Mouse (Mus musculus) heart, embryonic 12.5 days (tissue): ENCODE results near the gene Guca2a. TPM values are rescaled to one million over a fixed set of nuclear protein-coding genes. Genes with fewer than 3 reads are reported as not detected.
A peak's percentile ranks its signal among the peaks of the same experiment; 100 is the strongest.

Experiments used
- ATAC-seq: fragments of 200-750 bp; cut with Nextera tagmentation; 2 replicates; pipeline ENCODE4 v1.8.0; 2017; ENCODE audit warnings: moderate TSS enrichment, moderate library complexity; ENCODE audit not compliant: insufficient number of reproducible peaks, low FRiP score
- H3K27ac ChIP-seq: fragments of 300-500 bp; sonication (generic); 2 replicates; pipeline ENCODE4 v1.5.1; 2016; ENCODE audit warnings: mild to moderate bottlenecking, moderate library complexity; ENCODE audit not compliant: poor library complexity, severe bottlenecking
- H3K27me3 ChIP-seq: fragments of 300-500 bp; sonication (generic); replicated peaks from 2 replicates; pipeline ENCODE4 v1.6.1; 2016; ENCODE audit warnings: mild to moderate bottlenecking, moderate library complexity
- H3K36me3 ChIP-seq: fragments of 300-500 bp; sonication (generic); 2 replicates; pipeline ENCODE4 v1.6.1; 2016; ENCODE audit warnings: mild to moderate bottlenecking, moderate library complexity
- H3K4me1 ChIP-seq: fragments of 300-500 bp; sonication (generic); replicated peaks from 2 replicates; pipeline ENCODE4 v1.6.1; 2016; ENCODE audit warnings: mild to moderate bottlenecking
- H3K4me2 ChIP-seq: fragments of 300-500 bp; sonication (generic); 2 replicates; pipeline ENCODE4 v1.6.1; 2016; ENCODE audit warnings: mild to moderate bottlenecking, moderate library complexity
- H3K4me3 ChIP-seq: fragments of 300-500 bp; sonication (generic); 2 replicates; pipeline ENCODE4 v1.5.1; 2016; ENCODE audit warnings: mild to moderate bottlenecking
- H3K9ac ChIP-seq: fragments of 300-500 bp; sonication (generic); 2 replicates; pipeline ENCODE4 v1.6.1; 2016; ENCODE audit warnings: mild to moderate bottlenecking, moderate library complexity
- H3K9me3 ChIP-seq: fragments of 300-500 bp; sonication (generic); replicated peaks from 2 replicates; pipeline ENCODE4 v1.6.1; 2016; ENCODE audit warnings: mild to moderate bottlenecking, moderate library complexity
- WGBS: fragments of 180-500 bp; shearing (Covaris S2); methylation state at CpG from one replicate; pipeline ENCODE4 v1.1.7; 2016; 5-methylcytosine and 5-hydroxymethylcytosine counted together
- polyA plus RNA-seq: library from polyadenylated mRNA; unstranded; fragments of >200 nt; fragmentation: Nextera tagmentation; extraction: Ambion mirVana; gene quantifications from 2 replicates; pipeline ENCODE4 v1.2.1, GENCODE M21; 2016

The Guca2a gene
- not detected in 2 replicates for polyA plus RNA-seq

DNA sequence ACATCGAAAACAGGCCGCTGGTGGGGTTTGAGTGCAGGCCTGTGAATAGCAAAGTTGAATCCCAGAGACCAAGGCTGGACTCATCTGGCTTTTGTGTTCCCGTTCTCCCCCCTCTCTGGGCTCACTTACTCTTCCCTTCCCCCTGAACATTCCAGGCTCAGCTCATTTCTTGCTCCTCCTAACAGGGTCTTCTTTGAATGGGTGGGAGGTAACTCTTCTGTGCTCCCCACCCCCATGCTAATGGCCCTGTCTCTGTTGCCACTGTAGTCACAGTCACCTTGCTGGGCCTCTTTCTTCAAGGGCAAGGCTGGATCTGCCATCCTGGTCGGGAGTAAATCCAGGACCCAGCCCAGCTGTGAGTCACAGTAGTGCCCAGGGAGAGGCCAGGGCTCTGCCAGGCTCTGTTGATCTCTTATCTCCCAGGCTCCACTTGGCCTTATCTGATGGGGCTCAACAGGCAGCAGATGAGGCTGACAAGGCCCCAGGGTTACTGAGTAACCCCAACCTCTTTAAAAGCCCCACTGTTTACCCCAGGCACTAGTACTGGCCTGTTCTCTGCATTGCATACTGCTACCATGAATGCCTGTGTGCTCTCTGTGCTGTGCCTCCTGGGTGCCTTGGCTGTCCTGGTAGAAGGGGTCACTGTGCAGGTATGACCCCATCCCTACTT, at the start of gene Guca2a:
TSS of gene Guca2a (plus strand) at position 529 of the 670 bp plus-strand sequence.
- H3K27ac ChIP-seq: peak within 1 kb of the TSS; percentile 55

DNA sequence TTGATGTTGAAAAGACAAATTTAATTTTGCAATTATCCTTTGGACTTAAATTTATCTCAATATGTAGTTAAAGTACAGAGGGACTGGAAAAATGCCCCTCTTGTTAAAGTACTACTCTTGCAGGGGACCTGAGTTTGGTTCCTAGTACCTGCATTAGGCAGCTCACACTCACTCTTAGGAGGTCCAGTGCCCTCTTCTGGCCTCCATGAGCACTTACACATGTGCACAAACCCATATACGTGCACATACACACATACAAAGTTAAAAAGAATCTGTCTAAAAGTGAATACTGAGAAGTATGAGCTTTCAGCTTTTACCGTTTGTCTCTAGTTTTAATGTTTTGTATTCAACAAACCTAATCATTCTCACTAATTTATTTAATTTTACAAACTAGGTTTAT, 49.5 kb upstream of the Guca2a start:
- H3K4me3 ChIP-seq: no peak overlapping the region
- ATAC-seq: no peak
- no peak overlapping the region for H3K4me2 ChIP-seq
- peaks cover 21% of the 10 kb centered on the region for H3K36me3 ChIP-seq
- no peaks in the 10 kb centered on the region for H3K27me3 ChIP-seq
- WGBS: 97% methylated on average over 2 of the region's 2 CpGs
- no peaks in the 10 kb centered on the region for H3K9me3 ChIP-seq
- H3K9ac ChIP-seq: no peak overlapping the region
- no peak overlapping the region for H3K27ac ChIP-seq
- H3K4me1 ChIP-seq: peaks cover 9% of the 10 kb centered on the region; the same call in 1 of the 2 replicates

More for the DNA sequence above, at the start of gene Guca2a:
- whole genome bisulfite sequencing: 54% methylated on average over 4 of the region's 4 CpGs
- Histone ChIP-seq H3K4me3 (no peak within 1 kb of the TSS), H3K4me2 (no peak within 1 kb of the TSS), H3K36me3 (peaks cover 3% of the 10 kb centered on the region; the same call in 1 of the 2 replicates), H3K4me1 (peaks cover 56% of the 10 kb centered on the region), H3K9me3 (no peaks in the 10 kb centered on the region), H3K27me3 (no peaks in the 10 kb centered on the region), H3K9ac (peak within 1 kb of the TSS; percentile 35; the same call in 1 of the 2 replicates)
- ATAC-seq: no peak

DNA sequence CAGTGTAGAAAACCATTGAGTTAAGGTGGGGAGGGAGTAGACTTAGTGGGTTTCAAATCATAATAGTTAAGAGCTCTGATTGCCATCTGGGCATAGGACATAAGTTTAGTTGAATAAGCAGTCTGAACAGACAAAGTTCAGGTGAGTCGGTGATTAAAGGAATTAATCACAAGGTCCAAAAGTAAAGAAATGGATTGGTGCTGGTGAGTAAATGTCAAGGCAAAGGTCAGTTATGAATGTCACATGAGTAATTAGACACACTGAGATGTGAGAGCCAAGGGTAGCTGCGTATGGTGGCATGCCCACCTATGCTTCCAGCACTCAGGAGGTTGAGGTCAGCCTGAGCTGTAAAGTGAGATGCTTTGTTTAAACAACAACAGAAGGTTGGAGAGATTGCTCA, 48.1 kb upstream of the Guca2a start:
- Histone ChIP-seq H3K9me3 (no peaks in the 10 kb centered on the region), H3K27ac (no peak overlapping the region), H3K36me3 (peaks cover 21% of the 10 kb centered on the region), H3K4me1 (peaks cover 8% of the 10 kb centered on the region; the same call in 1 of the 2 replicates), H3K4me3 (no peak overlapping the region), H3K27me3 (no peaks in the 10 kb centered on the region), H3K9ac (no peak overlapping the region), H3K4me2 (no peak overlapping the region)
- 83% methylated on average over 2 of the region's 2 CpGs for WGBS
- ATAC-seq: no peak

DNA sequence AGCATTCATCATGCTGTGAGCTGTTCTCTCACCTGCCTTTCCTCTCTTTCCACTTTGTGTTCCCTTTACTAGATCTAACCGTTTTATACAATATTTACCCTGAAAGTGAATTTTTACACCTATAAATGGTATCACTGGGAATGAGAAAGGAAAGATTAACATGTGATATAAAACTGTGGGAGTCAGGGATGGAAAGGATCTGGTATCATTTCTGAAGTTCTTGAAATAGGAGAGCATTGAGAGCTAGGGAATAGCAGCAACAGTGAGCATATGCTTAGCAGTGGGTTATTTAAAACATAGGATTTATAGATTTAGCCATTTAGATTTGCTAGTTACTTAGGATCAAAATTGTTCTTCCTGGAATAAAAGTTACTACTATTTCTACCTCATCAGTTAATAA, 47.5 kb upstream of the Guca2a start:
- Histone ChIP-seq H3K4me1 (peaks cover 8% of the 10 kb centered on the region; the same call in 1 of the 2 replicates), H3K9ac (no peak overlapping the region), H3K4me3 (no peak overlapping the region), H3K27me3 (no peaks in the 10 kb centered on the region), H3K27ac (no peak overlapping the region), H3K9me3 (no peaks in the 10 kb centered on the region), H3K4me2 (no peak overlapping the region), H3K36me3 (peaks cover 21% of the 10 kb centered on the region)
- 80% methylated on average over 1 of the region's 1 CpGs for WGBS
- no peak for ATAC-seq

DNA sequence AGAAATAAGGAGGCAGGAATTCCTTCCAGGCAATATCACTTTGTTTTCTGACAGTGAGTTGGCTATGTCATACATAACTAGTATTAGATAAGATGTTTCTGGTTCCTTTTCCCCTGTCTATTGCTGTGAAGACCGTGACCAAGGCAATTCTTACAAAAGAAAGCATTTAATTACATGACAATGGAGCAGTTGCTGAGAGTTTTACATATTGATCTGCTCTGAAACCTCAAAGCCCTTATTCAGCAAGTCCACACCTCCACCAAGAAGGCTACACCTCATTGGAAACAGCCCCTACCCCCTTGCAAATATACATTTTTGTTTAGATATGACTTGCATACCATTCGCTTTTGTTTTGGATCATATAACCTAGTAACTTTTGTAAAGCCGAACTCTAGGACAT, 45.0 kb upstream of the Guca2a start:
- H3K4me1 ChIP-seq: peaks cover 8% of the 10 kb centered on the region; the same call in 1 of the 2 replicates
- H3K9ac ChIP-seq: no peak overlapping the region
- H3K27me3 ChIP-seq: no peaks in the 10 kb centered on the region
- H3K9me3 ChIP-seq: no peaks in the 10 kb centered on the region
- no peak overlapping the region for H3K4me2 ChIP-seq
- H3K27ac ChIP-seq: no peak overlapping the region
- WGBS: 67% methylated on average over 3 of the region's 3 CpGs
- H3K4me3 ChIP-seq: no peak overlapping the region
- peaks cover 6% of the 10 kb centered on the region for H3K36me3 ChIP-seq
- no peak for ATAC-seq

DNA sequence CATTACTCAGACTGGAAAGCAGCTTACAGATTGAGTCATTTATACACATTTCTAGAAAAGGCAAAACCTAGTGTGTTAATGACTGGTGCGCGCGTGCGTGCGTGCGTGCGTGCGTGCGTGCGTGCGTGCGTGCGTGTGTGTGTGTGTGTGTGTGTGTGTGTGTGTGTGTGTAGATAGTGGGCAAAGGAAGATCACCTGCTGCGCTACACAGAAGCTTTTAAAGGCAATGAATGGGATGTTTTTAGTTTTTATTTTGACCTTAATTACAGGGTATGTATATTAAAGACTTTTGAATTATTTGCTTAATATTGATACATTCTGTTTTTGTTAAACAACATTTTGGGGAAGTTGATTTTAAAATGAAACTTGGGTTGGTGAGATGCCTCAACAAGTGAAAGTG, 43.2 kb upstream of the Guca2a start:
- peaks cover 8% of the 10 kb centered on the region; the same call in 1 of the 2 replicates for H3K4me1 ChIP-seq
- no peak overlapping the region for H3K4me2 ChIP-seq
- ATAC-seq: no peak
- no peak overlapping the region for H3K4me3 ChIP-seq
- no peaks in the 10 kb centered on the region for H3K27me3 ChIP-seq
- no peak overlapping the region for H3K27ac ChIP-seq
- no peaks in the 10 kb centered on the region for H3K9me3 ChIP-seq
- H3K9ac ChIP-seq: no peak overlapping the region
- H3K36me3 ChIP-seq: no peaks in the 10 kb centered on the region
- 90% methylated on average over 14 of the region's 14 CpGs for WGBS

DNA sequence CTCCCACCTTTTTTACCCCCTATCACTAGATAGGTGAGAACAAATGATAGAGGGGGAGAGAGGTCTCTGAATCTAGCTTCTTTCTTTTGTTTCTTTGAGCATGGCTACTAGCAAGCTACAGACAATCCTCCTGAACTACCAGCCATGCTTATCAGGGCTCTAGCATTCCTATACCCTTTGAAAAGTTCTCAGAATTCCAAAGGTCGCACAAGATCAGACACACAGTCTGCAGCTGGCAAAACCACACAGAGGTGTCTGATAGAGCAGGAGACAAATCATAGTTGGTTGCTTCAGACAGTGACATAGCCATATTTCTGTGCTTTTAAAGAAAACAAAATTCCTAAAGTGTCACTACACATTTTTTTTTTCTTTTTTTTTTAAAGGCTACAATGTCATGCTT, 37.9 kb upstream of the Guca2a start:
- H3K9me3 ChIP-seq: no peaks in the 10 kb centered on the region
- peaks cover 20% of the 10 kb centered on the region for H3K36me3 ChIP-seq
- peak; percentile 45; the same call in 1 of the 2 replicates for ATAC-seq
- H3K4me1 ChIP-seq: peaks cover 12% of the 10 kb centered on the region; the same call in 1 of the 2 replicates
- no peak overlapping the region for H3K9ac ChIP-seq
- H3K4me2 ChIP-seq: no peak overlapping the region
- 2% methylated on average over 1 of the region's 1 CpGs for WGBS
- no peaks in the 10 kb centered on the region for H3K27me3 ChIP-seq
- peak overlapping the region; percentile 70 for H3K27ac ChIP-seq
- H3K4me3 ChIP-seq: no peak overlapping the region

DNA sequence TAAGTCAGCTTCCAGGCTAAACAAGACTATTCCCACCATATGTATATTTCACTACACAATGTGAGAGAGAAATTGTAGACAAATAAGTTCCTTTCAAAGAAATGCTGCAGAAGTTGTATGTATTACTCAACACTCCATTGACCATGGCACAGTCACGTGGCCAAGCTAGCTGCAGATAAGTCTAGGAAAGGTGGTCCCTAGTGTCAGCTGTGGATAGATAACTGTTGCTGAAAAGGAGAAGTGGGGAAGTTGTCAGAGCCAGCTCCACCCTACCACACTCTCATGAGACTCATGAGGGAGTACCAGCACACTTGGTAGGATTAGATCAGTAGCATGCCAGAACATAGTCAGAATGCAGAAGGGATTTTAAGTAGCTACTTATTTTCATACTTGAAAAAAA, 28.0 kb upstream of the Guca2a start:
- no peak overlapping the region for H3K4me3 ChIP-seq
- peaks cover 18% of the 10 kb centered on the region for H3K4me1 ChIP-seq
- no peak overlapping the region for H3K27ac ChIP-seq
- no peak for ATAC-seq
- 22% methylated on average over 1 of the region's 1 CpGs for WGBS
- H3K27me3 ChIP-seq: no peaks in the 10 kb centered on the region
- peaks cover 24% of the 10 kb centered on the region for H3K36me3 ChIP-seq
- no peak overlapping the region for H3K9ac ChIP-seq
- peaks cover 4% of the 10 kb centered on the region; the same call in 1 of the 2 replicates for H3K9me3 ChIP-seq
- H3K4me2 ChIP-seq: no peak overlapping the region

DNA sequence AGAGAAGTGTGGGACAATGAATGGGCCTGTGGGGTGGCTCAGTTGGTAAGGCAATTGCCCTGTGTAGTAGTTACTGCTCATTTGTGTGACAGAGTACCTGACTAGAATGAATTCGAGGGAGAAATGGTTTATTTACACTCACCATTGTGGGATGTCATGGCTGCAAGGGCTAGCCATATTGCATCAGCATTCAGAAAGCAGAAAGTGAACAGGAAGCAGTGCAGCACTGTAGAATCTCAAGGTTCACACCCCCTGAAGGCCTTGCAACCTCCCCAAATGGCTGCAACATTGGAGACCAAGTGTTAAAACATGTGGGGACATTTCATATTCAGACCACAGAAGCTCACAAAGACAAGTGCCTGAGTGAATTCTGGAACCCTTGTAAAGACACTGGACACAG, 23.4 kb upstream of the Guca2a start:
- H3K27ac ChIP-seq: no peak overlapping the region
- H3K27me3 ChIP-seq: no peaks in the 10 kb centered on the region
- H3K36me3 ChIP-seq: peaks cover 16% of the 10 kb centered on the region
- H3K4me3 ChIP-seq: no peak overlapping the region
- H3K9me3 ChIP-seq: no peaks in the 10 kb centered on the region
- H3K4me1 ChIP-seq: peaks cover 14% of the 10 kb centered on the region
- H3K4me2 ChIP-seq: no peak overlapping the region
- 83% methylated on average over 1 of the region's 1 CpGs for WGBS
- no peak overlapping the region for H3K9ac ChIP-seq
- ATAC-seq: no peak

DNA sequence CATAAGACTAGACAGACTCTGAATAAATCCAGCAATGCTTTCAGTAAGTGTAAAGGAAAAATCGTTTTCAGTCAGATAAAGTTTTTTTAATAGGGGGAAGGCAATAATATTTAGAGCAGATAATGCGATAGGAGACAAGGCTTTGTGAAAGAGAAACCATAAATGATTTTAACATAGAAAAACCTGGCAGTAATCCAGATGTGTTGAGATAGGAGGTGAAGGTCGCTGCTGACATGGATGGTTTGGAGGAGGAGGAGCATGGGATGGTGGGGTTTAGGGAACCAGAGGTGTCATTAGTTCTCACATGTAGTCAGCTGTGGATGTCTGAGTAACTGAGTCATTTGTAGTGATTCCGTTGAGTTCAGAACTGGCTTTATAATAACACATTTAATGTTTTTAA, 22.8 kb upstream of the Guca2a start:
- WGBS: 59% methylated on average over 4 of the region's 4 CpGs
- H3K9me3 ChIP-seq: no peaks in the 10 kb centered on the region
- H3K36me3 ChIP-seq: peaks cover 20% of the 10 kb centered on the region
- no peak for ATAC-seq
- H3K4me3 ChIP-seq: no peak overlapping the region
- H3K27me3 ChIP-seq: no peaks in the 10 kb centered on the region
- peaks cover 10% of the 10 kb centered on the region for H3K4me1 ChIP-seq
- no peak overlapping the region for H3K27ac ChIP-seq
- no peak overlapping the region for H3K9ac ChIP-seq
- H3K4me2 ChIP-seq: no peak overlapping the region

DNA sequence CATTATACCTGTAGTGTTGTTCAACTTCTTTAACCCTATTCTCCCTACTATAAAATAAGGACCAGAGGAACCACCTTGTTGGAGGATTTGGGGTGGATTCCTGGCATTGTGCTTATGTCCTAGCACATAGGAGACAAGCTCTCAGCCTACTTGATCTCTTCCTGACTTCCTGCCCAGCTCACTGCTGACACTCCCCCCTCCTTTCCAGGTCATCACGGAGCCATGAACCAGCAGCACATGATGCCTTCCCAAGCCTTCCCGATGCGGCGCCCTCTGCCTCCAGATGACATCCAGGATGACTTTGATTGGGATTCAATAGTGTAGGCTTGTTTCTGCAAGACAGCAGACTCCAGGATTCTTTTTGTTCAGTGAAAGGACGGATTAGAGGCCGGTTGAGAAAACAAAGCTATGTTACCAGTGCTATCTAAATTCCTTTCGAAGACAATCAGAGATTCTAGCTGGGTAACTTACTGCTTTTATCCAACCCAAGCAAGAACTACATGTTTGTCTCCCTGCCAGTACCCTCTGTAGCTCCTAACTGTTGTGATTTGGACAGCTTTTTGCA, 11.3 kb upstream of the Guca2a start:
- peaks cover 60% of the 10 kb centered on the region for H3K36me3 ChIP-seq
- H3K27ac ChIP-seq: peak overlapping the region; percentile 26; the same call in 1 of the 2 replicates
- no peaks in the 10 kb centered on the region for H3K27me3 ChIP-seq
- H3K9me3 ChIP-seq: no peaks in the 10 kb centered on the region
- no peak overlapping the region for H3K9ac ChIP-seq
- no peak for ATAC-seq
- peaks cover 31% of the 10 kb centered on the region for H3K4me1 ChIP-seq
- H3K4me3 ChIP-seq: no peak overlapping the region
- WGBS: 49% methylated on average over 7 of the region's 7 CpGs
- H3K4me2 ChIP-seq: no peak overlapping the region
